Mouse (Mus musculus) MN1 (cell line): ENCODE results near the gene Vstm4.

Experiments used
- DNase-seq: peaks from one replicate; pipeline ENCODE4 v3.0.0-alpha.2; 2016; ENCODE audit warnings: low spot score

The Vstm4 gene

DNA sequence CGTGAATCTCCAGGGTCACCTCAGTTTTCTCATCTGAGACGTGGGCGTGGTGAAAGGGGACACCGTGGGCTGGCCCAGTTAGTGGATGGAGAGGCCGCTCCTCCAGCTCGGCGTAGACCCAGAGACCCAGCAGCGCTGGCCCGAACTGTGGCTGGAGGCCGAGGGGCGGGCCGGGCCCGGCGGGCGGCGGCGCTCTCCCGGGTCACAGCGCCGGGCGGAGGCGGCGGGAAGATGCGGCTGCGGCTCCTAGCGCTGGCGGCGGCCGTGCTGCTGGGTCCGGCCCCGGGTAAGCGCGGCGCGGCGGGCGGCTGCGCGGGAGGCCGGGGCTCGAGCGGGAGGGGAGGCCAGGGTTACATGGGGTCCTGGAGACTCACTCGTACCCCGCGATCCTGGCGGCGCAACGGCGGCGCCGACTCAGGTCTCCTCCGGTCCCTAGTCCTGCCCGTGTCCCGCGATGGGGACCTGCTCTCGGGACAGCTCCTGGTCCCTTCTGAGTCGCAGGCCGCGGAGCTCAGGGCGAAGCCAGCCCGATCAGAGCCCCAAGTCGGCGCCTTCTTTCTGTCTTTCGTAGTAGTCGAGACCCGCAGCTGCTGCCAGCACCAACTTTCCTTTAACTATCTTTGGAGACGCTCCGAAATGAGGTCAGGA, at the start of gene Vstm4:
Vstm4 (plus strand) TSS at position 76 of the 648 bp plus-strand sequence.
- DNase-seq = no peak

DNA sequence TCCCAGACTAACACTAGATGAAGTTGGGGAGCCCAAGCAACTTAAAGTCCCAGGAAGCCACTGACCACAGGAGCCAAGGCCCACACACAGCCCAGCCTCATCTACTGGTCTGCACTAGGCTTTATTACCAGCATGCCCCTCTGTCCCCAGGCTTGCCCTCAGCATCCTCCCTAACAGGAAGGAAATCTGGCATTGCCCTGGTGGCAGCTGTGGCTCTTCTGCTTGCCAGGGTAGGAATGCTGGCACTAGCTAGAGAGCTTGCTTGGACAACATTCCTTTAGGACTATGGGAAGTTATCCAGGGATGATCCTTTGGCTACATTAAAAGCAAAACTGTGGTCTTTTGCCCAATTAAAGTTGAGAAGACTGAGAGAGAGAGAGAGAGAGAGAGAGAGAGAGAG, 46.4 kb upstream of the Vstm4 start:
- DNase-seq = no peak

DNA sequence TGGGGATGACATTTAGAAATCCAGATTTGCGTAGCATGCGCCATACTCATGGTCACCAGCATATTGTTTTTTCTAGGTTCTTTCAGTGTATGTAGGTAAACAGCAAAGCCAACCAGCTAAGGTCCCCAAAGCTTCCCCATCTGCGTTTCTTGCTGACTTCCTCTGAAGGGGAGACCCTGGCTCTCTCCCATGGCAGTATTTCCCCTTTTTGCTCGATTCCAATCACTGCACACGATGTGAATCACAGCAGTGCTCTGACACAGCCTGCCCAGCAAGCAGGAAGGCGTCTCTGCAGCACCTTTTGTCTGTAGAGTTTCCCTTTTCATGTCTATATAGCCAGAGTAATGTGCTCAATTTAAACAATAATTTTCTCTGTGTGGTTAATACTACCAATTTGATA, 44.1 kb upstream of the Vstm4 start:
- DNase-seq = no peak

DNA sequence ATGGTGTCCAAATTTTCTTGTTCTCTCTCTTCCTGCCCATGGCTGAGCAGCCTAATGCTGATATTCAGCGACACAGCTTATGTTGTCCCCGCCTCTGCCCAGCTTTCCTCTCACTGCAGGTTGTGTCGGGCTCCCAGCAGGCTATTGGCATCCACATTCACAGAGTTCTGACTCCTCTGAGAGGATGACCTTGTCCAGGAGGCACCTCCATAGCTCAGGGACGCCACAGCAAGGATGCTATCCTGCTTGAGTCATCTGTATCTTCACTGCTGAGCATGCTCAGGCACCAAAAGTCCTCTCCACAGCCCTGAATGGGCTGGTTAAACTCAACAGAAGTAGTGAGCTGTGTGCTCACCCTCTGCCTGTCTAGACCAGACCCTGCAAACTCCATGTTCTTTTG, 41.6 kb upstream of the Vstm4 start:
- no peak for DNase-seq

DNA sequence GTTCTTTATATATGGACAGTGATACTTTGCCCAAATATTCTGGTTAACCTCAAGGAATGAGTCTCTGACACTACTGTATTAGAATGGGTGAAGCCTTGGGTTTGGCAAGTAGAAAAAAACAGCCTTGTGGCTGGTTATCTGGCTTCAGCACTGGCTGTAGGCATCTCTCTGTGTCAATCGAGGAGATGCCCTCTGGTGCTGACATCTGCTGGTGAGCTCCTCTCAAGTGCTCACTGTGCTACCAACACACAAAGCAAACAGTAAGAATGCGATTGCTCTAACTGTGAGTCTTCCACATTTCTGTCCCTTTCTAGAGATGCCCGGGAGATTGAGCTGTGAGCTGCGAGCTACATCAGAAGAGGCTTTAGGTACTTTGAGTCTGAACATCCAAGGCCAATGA, 40.0 kb upstream of the Vstm4 start:
- no peak for DNase-seq

DNA sequence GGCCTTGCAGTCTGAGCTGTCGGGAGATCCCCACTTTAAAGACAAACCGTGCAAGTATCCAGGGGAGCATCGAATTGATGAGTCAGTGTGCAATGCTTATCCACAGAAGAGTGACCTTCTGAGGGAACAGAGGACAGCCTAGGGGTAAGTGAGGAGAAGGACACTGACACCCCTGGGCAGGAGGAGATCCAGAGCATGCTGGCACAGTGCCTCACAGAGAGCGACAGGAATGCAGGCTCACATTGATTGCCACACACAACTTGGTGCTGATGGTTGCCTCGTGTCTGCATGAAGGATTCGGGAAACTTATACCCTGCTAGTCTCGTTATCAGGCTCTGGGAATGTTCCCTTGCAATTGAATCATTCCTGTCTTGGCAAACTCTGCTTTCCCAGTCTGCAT, 39.3 kb upstream of the Vstm4 start:
- DNase-seq = no peak

DNA sequence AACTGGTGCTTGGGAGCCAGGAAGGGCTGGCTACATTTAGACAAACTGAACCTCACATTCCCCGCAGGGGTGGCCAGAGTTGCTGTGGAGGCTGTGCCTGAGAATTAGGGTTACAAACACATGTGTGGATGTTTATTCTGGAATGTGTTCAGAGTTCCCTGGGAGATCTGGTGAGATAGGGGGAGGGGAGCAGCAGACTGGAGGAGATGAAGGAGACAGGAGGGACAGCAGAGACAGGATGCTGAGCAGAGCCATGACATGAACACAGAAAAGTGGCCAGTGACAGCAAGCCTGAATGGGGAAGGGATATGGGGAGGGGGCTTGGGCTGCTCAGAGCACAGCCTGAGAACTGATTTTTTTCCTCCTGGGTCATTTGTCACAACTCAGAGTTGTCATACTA, 37.3 kb upstream of the Vstm4 start:
- no peak for DNase-seq

DNA sequence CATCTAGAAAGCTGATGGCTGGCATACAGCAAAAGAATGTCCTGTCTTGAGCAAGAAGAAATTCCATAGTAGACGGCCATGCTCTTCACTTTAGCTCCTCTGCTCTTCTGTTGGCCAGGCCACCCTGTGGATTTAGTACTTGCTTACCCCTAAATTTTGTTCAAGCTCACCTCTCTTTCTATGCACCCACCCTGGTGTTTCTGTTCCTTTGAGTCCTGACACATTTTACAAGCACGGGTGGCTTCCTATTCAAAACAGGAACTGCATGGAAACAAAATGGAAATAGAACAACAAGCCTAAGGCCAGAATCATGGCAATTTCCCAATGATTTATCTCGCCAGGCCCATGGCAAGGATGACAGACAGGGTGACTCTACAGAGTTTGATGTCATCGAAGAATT, 33.7 kb upstream of the Vstm4 start:
- DNase-seq = no peak

DNA sequence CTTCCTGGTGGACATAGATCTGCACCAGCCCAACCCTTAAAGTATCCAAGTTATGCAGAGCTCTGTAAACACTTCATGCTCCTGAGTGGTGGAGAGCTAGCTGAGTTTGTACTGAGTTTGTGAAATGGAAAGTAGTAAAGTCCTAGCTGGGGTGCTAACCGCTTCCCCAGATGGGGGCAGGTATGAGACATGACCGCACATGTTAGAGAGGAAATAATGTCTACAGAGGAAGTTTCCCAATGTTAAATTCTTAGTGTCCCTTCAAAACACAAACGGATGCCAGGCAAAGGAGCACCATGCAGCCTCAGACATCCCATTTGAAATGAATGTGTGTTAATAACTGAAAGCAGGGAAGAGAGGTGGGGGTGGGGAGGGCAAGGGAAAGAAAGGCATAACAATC, 32.7 kb upstream of the Vstm4 start:
- no peak for DNase-seq

DNA sequence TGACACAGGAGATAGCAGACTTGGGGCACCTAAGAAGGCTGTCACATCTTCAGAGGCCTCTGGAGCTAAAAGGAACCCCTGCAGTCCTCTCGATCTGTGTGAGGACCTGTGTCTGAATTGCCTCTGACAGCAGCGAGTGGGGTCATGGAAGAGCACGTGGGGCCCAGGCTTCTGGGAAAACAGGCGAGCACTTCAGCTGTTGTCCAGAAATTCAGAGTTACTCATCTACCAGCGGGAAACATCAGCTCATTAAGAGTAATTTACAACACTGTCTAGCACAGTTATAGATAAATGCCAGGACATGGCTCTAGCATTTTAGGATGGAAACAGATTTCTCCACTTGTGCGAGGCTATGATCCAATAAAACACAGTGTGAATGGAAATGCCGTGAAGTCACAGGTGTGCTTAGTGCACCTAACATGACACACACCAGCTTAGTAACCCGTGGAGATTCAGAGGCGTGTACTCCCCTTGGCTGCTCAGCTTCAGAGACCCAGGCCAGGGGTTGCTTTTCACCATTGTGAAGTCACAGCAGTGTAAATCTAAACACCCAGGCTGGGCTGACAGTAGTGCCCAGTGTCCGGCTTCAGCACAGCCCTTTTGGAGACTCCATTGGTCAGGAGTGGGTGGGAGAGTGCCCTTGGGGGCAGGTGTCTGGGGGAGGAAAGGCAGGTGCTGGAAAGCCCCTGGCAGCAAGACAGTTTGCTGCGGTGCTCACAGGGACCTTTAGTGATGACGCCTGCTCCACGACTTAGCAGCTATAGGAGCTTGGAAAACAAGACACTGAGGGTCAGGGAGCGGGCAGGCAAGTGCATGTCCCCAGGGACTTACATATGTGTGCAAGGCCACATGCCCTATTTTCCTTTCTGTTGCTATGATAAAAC, 32.0 kb upstream of the Vstm4 start:
- DNase-seq = no peak

DNA sequence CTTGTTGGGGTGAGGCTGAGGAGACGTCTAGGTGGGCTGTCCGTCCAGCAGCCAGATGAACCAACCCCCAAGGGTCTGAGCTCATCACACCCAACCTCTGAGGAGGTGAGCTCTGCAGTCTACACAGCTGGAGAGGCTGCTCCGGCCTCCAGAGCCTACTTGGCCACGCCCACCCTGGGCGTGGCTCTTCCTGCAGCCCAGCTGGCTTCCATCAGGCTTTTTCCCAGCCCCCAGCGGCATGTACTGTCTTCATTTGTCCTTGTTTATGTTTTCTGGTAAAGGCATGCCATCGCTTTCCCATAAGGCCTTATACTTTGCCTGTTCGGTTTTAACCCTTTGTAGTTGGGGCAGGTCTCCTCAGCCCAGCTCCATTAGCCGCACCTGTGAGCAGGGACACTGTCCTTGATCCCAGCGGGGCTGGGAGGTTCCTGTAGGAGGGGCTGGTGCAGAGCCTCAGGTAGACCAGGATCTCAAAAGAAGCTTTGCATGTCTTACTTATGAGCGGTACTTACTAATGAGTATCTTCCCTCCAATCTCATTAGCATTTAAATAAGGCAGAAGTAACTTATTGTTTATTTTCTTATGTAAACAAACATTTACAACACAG, 31.0 kb upstream of the Vstm4 start:
- no peak for DNase-seq

DNA sequence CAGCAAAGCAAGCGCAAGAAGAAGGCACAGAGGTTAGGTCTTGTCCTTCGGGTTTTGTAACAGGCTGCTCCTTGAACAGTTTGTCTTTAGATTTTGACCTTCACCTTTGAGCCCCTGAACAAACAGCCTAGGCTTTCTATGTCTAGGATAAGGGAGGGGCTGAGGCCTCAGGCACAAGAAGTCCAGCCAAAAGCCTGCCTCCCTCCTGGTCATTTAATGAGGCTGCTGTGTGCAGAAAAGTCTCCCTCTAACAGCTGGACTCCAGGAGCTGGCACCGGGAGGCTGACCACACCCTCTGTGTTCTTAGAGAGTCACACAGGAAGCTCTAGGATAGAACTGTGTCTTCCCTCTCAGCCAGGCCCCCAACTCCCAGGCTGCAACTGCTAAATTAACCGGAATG, 29.4 kb upstream of the Vstm4 start:
- DNase-seq = no peak

DNA sequence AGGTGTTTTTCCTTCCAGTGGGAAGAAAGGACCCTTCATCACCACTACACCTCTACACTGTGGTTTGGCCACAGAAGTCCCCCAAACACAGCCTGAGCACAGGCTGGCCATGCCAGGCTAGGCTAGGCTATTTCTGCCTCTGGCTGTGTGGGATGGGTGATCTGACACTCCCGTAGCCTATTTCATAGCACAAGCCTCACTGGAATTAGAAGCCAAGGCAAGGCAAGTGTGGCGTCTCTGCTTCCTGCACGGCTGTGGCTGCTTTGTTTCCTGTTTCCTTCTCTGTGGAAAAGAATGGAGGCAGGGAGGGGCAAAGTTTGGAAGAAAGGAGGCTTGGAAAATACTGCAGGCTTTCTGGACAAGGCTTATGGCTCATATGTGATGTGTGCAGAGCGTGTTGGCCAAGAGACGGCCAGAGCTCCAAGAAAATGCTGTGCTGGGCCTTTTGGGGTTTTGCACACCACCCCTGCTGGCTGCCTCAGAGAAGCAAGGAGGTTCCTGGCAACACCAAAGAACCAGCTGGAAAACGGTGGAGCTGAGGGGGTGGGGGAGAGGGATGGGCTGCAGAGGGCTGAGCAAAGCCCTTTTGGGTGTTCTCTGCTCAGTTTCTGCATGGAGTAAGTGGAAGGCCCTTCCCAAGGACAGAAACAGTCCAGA, 28.4 kb upstream of the Vstm4 start:
- no peak for DNase-seq

DNA sequence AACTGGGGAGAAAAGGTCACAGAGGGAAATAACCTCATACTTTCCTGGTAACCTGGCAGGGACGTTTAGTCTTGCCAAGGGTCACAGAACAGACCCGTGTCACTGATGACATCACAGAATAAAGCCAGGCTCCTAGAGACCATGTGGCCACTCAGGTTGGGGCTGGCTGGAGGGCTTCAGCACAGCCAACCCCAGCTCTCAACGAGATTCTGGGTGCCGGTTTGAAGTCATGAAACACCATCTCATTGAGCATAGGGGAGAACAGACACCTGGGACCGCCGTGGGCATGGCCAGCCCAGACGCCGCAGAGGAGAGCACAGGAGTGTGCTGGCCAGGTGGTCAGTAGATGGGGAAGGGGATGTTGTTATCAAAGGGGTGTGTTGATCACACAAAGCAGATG, 22.7 kb upstream of the Vstm4 start, which contains the start of gene Fam170b:
Fam170b (plus strand) TSS at position 116 of the 400 bp plus-strand sequence.
- DNase-seq = no peak

DNA sequence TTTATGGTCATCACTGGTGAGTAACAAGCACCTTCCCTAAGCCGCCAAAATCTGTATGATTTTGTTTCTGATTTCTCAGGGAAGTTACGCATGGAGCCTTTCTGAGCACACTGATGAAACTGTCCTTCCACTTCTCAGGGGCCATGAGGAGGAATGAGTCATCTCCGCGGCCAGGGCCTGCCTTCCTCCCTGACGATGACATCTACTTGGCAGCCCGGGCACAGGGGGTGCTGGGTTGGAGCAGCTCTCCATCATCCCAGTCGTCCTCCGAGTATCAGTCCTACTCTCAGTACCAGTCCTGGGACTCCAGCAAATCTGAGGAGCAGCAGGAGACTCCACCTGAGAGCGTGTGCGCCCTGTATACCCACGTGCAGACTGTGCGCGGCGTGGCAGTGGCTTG, 21.4 kb upstream of the Vstm4 start:
- no peak for DNase-seq

DNA sequence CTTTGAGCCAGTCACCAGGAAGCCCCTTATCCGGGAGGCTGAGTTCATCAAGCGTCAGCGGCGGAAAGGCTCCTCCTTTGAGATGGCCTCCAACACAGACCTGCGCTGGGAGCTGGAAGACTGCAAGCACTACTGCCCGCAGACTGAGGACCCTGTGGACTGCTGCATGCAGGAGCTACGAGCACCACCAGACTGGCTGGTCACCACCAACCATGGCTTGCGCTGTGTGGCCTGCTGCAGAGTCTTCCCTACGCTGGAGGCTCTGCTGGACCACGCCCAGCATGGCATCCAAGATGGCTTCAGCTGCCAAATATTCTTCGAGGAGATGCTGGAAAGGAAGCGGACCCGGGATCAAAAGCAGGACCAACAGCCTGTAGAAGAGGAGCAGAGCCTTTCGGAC, 21.0 kb upstream of the Vstm4 start:
- DNase-seq = no peak

DNA sequence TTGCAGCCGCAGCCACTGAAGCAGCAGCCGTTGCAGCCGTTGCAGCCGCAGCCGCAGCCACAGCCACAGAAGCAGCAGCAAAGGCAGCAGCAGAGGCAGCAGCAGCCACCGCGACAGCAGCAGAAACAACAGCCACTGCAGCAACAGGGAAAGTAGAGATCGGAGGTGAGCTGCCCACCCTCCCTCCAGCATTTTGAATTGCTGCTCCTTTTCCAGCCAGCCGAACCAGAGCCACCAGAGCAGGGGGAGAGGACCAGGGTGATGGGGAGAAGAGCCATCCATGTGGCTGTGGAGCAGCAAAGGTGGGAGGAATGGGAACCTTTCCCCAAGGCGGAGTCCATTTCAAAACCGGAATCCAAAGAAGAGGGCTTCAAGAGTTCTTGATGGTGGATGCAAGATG, 20.4 kb upstream of the Vstm4 start:
- no peak for DNase-seq

DNA sequence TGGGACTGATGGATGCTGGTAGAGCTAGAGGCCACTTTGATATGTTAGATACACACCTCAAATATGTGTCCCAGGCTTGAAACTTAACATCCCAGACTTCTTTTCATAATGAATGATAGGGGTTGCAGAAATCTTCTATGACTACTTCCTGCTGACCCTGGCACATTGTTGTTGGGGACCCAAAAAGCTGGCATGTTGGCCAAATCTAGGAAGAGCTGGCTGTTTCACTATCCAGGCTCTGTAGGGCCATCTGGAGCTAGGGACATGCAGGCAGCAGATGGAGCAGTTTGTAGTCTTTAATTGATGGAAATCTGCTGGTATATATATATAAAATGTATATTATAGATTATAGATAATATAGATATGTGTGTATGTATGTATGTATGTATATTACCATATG, 14.5 kb upstream of the Vstm4 start:
- no peak for DNase-seq

DNA sequence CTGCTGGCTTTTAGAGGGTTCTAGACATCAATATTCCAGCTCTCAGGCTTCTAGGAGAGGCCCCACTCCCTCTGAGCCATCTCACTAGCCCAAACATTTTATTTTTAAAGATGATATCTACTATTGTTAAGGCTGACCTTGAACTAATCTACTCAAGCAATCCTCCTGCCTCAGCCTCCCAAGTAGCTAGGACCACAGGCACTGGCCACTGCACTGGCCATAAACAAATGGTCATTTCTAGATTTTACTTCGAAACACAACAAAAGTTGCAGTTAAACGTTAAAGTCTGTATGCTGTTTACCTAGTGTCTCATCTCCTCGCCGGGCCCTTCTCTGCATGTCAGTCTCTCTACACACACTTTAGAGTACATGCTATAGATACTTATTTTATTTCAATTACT, 2.5 kb upstream of the Vstm4 start:
- no peak for DNase-seq

DNA sequence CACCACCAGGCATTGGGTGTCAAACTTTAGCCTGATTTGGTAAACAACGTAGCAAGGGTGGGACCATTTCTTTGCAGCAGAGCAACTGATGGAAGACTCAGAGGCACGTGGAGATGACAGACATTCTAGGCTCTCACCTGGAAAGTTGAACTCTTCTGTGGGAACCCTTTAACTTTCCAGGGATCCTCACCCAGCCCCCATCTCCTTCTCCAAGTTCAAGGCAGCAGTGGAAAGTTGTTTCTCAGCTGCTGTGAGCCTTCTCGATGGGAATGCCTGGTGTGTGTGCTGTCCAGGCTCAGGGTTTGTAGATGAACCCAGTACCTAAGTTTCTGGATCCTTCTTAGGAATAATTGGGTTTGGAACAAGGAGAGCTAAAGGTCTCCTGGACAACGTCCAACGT, 310 bp upstream of the Vstm4 start:
- no peak for DNase-seq

DNA sequence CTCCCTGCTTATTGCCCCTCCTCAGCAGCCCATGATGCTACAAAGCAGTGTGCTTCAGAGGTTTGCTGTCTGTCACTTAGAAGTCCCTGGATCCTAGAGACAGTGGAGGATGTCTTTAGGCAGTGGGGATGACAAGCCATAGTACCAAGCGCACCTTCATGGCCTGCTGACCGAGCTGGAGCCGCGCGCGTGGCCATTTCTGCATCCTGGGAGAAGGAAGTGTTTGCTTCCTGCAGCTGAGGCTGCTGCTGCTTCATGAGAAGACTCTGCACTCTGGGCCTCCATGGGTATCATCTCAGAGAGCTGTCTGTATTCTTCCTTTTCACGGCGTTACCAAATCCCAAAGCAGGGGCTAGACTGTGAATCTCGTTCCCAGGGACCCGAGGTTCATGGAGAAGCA, 1.8 kb downstream of the Vstm4 start:
- no peak for DNase-seq

DNA sequence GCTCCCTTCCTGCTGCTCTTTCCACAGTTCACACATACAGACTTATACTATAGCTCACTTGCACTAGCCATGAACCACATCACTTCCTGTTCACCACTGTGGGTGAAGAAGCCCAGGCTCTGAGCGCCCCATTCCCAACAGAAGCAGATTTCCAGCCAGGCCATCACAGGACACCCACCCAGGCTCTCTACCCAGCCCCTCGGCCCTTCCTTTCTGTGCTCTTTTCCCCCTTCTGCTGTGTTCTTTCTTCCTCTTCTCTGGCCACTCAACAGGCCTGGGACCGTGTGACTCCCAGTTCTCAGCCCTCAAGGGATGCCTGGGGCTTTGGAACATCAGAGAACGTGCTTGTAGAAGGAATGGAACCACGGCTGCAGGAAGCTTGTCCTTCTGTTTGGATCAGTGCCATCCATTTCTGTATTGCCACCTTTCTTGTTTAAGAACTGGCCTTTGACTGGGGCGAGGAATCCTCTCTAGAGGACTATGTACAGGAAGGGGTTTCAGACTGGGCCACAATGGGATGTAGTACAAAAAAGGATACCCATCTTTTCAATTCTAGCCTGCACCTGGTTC, 2.5 kb downstream of the Vstm4 start:
- no peak for DNase-seq
